Mouse (Mus musculus) lung, embryonic 15.5 days (tissue): ENCODE measurements around the gene Gnmt. TPM values are rescaled to one million over a fixed set of nuclear protein-coding genes. Genes with fewer than 3 reads are reported as not detected.

Experiments used
- ATAC-seq: fragments of 200-750 bp; cut with Nextera tagmentation; 2 replicates; pipeline ENCODE4 v1.8.0; 2017; ENCODE audit warnings: moderate number of reproducible peaks, borderline replicate concordance; ENCODE audit not compliant: low FRiP score, low TSS enrichment; ENCODE audit errors: extremely low read depth
- H3K27ac ChIP-seq: fragments of 300-500 bp; sonication (generic); 2 replicates; pipeline ENCODE4 v1.5.1; 2015; ENCODE audit warnings: moderate library complexity, mild to moderate bottlenecking, inconsistent platforms
- H3K27me3 ChIP-seq: fragments of 300-500 bp; sonication (generic); 2 replicates; pipeline ENCODE4 v1.6.1; 2015; ENCODE audit warnings: inconsistent platforms
- H3K36me3 ChIP-seq: fragments of 300-500 bp; sonication (generic); 2 replicates; pipeline ENCODE4 v1.6.1; 2015; ENCODE audit warnings: inconsistent platforms
- H3K4me1 ChIP-seq: fragments of 300-500 bp; sonication (generic); 2 replicates; pipeline ENCODE4 v1.6.1; 2015; ENCODE audit warnings: inconsistent platforms
- H3K4me2 ChIP-seq: fragments of 300-500 bp; sonication (generic); 2 replicates; pipeline ENCODE4 v1.6.1; 2015; ENCODE audit warnings: inconsistent platforms, mild to moderate bottlenecking, moderate library complexity
- H3K4me3 ChIP-seq: fragments of 300-500 bp; sonication (generic); 2 replicates; pipeline ENCODE4 v1.5.1; 2015; ENCODE audit warnings: mild to moderate bottlenecking, inconsistent platforms
- H3K9ac ChIP-seq: fragments of 300-500 bp; sonication (generic); 2 replicates; pipeline ENCODE4 v1.6.1; 2015; ENCODE audit warnings: inconsistent platforms
- H3K9me3 ChIP-seq: fragments of 300-500 bp; sonication (generic); 2 replicates; pipeline ENCODE4 v1.6.1; 2016; ENCODE audit warnings: inconsistent platforms
- WGBS: fragments of 180-500 bp; shearing (Covaris S2); methylation state at CpG from one replicate; pipeline ENCODE4 v1.1.7; 2015; 5-methylcytosine and 5-hydroxymethylcytosine counted together
- polyA plus RNA-seq: library from polyadenylated mRNA; unstranded; fragments of >200 nt; fragmentation: Nextera tagmentation; extraction: Ambion mirVana; gene quantifications from 2 replicates; pipeline ENCODE4 v1.2.1, GENCODE M21; 2015

The Gnmt gene
- polyA plus RNA-seq, 1 experiment from 2014 or later = 1.3 TPM

DNA sequence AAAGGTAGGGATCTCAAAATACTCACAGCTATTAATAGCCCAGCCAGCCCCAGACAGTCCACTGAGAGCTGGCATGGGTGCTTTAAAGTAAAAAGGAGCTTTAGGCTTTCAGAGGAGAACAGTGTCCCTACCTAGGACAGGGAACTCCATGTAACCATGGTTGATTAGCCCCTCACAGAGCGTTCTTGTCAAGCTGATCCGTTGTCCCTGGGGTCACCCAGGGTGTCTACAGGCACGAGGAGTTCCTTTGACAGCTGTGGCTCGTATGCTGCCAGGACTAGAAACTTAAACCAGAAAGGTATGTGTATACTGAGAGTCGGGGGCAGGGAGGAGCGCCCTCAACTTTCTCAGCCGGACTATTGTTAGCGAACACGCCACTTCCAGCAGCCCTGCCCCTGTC, 50.1 kb downstream of the Gnmt start:
- Histone ChIP-seq H3K4me2 (peak overlapping the region; percentile 81), H3K4me1 (peaks cover 37% of the 10 kb centered on the region), H3K27ac (peak overlapping the region; percentile 88), H3K4me3 (peak overlapping the region; percentile 60), H3K36me3 (peaks cover 45% of the 10 kb centered on the region), H3K9ac (peak overlapping the region; percentile 60), H3K9me3 (no peaks in the 10 kb centered on the region), H3K27me3 (no peaks in the 10 kb centered on the region)
- WGBS = 33% methylated on average over 9 of the region's 9 CpGs
- ATAC-seq = no peak

DNA sequence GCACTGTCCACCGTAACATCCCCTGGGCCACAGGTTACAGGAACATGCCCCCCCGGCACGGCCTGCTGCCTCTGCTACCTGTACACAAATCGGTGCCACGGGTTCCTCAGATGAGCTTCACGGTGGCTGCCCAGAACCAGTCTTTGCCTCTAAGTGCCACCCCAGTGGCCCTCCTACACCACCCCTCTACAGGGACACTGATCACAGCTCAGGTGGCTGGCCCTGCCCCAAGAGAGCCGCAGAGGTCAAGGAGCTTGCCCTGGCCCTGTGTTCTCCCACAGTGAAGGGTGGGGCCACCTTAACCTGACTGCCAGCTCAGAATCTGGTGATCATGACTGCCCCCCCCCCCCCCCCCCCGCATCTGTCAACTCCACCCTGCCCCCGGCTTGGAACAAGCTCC, 50.6 kb downstream of the Gnmt start, which contains the start of gene Mea1:
TSS of gene Mea1 (plus strand) at position 378 of the 400 bp plus-strand sequence.
- H3K4me2 ChIP-seq = peak within 1 kb of the TSS; percentile 81
- H3K9me3 ChIP-seq = no peaks in the 10 kb centered on the region
- peak within 1 kb of the TSS; percentile 88 for H3K27ac ChIP-seq
- H3K36me3 ChIP-seq = peaks cover 40% of the 10 kb centered on the region
- peak within 1 kb of the TSS; percentile 60 for H3K4me3 ChIP-seq
- WGBS = 81% methylated on average over 8 of the region's 9 CpGs
- no peak for ATAC-seq
- H3K4me1 ChIP-seq = peaks cover 40% of the 10 kb centered on the region
- peak within 1 kb of the TSS; percentile 60 for H3K9ac ChIP-seq
- H3K27me3 ChIP-seq = no peaks in the 10 kb centered on the region

Other genes starting within 250 kb of the Gnmt start
- gene Ttbk1, start 241.5 kb downstream of the Gnmt start, polyA plus RNA-seq = 0.04 and 0.11 TPM in 2 replicates
- 43.0 and 51.3 TPM in 2 replicates for gene Dnph1, start 232.5 kb downstream of the Gnmt start, polyA plus RNA-seq
- gene Cul9, start 182.8 kb downstream of the Gnmt start, polyA plus RNA-seq = 2.9 and 3.4 TPM in 2 replicates
- 10.4 and 10.7 TPM in 2 replicates for gene Srf, start 173.0 kb downstream of the Gnmt start, polyA plus RNA-seq
- gene Ptk7, start 99.7 kb downstream of the Gnmt start, polyA plus RNA-seq = 134 and 142 TPM in 2 replicates
- gene Klc4, start 83.1 kb downstream of the Gnmt start, polyA plus RNA-seq = 24.9 and 25.8 TPM in 2 replicates
- gene Mrpl2, start 82.9 kb downstream of the Gnmt start, polyA plus RNA-seq = 106 TPM in 2 replicates
- 48.2 and 49.5 TPM in 2 replicates for gene Cul7, start 78.8 kb downstream of the Gnmt start, polyA plus RNA-seq
- 55.1 and 56.2 TPM in 2 replicates for gene Rrp36, start 54.8 kb downstream of the Gnmt start, polyA plus RNA-seq
- 128 and 134 TPM in 2 replicates for gene Mea1, start 50.4 kb downstream of the Gnmt start, polyA plus RNA-seq
- gene Klhdc3, start 48.3 kb downstream of the Gnmt start, polyA plus RNA-seq = 117 and 122 TPM in 2 replicates
- gene Ppp2r5d, start 24.1 kb downstream of the Gnmt start, polyA plus RNA-seq = 96.0 and 102 TPM in 2 replicates
- gene Pex6, start 17.7 kb downstream of the Gnmt start, polyA plus RNA-seq = 27.7 and 28.6 TPM in 2 replicates
- gene Cnpy3, start 23.0 kb upstream of the Gnmt start, polyA plus RNA-seq = 83.0 and 83.6 TPM in 2 replicates
- gene Ptcra, start 34.5 kb upstream of the Gnmt start, polyA plus RNA-seq = 1.3 and 8.2 TPM in 2 replicates
- gene 2310039H08Rik, start 43.5 kb upstream of the Gnmt start, polyA plus RNA-seq = 62.2 and 63.9 TPM in 2 replicates
- 171 and 175 TPM in 2 replicates for gene Rpl7l1, start 53.5 kb upstream of the Gnmt start, polyA plus RNA-seq
- 3.5 and 4.0 TPM in 2 replicates for gene Bicral, start 129.3 kb upstream of the Gnmt start, polyA plus RNA-seq
- gene Tbcc, start 161.5 kb upstream of the Gnmt start, polyA plus RNA-seq = 53.1 and 58.1 TPM in 2 replicates
- gene Prph2, start 181.3 kb upstream of the Gnmt start, polyA plus RNA-seq = not detected in 2 replicates